Mouse (Mus musculus) CD4-positive, CD25-positive, alpha-beta regulatory T cell, adult 2 months (primary cell): Measurements from ENCODE around the gene Gpr26.

ENCODE experiments used
- DNase-seq: peaks from one replicate; pipeline ENCODE4 v3.0.0-alpha.2; 2012; ENCODE audit warnings: low read depth, low spot score

Gene Gpr26

DNA sequence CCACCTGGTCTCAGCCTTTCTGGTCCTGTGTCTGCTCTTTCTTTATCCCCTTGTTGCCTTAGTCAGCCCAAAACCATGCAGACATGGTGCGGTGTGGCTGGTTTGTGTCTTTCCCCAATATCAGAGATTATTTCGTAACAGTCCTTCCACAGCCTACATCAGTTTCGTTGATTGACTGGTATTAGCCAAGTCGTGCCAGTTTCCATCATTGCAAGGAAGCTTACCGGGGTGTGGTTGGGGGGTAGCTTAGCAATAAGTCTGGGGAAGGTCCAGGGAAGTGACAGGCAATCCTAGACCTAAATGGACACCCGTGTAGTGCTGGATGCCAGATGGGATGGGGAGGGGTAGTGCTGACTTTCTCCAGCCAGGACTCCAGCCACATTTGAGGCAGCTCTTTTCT, 59.3 kb downstream of the Gpr26 start:
- DNase-seq = no peak

DNA sequence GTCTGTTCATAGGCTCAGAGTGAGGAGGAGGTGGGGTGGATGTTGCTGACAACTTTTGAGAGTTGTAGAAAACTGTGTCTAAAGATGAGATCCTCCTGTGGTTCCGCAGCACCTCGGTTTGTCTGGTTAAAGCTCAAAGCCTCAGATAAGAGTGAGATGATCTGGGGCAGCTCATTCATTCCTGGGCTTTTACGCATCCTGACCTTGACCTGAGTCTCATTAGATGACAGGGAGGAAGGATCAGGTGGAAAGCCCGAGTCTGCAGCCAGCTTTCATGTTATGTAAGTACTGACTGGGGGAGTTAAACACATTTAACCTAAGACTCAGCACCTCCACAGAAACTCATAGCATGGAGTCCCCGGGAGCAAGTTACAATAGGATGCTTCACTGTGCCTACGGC, 60.4 kb downstream of the Gpr26 start:
- no peak for DNase-seq

DNA sequence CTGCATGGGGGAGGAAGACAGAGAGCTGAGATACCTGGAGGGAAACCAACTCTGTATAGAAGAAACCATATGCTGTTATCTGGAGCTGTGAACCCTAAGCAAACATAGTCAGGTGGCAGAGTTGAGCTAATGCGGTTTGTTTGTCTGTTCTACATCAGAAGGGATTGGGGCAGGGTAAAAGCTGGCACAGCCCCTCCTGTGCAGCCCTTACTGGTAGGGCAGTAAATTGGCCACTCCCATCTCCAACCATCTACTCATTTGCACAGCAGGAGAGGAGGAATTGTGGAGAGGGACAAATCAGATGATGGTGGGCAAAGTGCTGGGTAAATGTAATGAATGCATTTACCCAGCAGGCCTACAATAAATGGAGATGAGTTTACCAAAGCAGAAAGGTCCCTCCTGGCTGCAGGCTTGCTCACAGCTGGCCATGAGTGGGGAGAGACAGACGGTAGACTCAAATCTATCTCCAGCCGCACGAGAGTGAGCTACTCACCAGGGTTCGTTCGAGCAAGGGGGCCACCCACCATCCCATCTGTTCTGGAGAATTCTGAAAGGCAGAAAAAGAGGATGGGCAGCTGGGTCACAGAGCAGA, 65.8 kb downstream of the Gpr26 start:
- no peak for DNase-seq
